Mouse (Mus musculus) B cell, adult 2 months (primary cell): ENCODE measurements around the gene Alg11.

Experiments used
- DNase-seq, 2 experiments: peaks; one replicate each; pipeline ENCODE4 v3.0.0; 2022

The Alg11 gene

DNA sequence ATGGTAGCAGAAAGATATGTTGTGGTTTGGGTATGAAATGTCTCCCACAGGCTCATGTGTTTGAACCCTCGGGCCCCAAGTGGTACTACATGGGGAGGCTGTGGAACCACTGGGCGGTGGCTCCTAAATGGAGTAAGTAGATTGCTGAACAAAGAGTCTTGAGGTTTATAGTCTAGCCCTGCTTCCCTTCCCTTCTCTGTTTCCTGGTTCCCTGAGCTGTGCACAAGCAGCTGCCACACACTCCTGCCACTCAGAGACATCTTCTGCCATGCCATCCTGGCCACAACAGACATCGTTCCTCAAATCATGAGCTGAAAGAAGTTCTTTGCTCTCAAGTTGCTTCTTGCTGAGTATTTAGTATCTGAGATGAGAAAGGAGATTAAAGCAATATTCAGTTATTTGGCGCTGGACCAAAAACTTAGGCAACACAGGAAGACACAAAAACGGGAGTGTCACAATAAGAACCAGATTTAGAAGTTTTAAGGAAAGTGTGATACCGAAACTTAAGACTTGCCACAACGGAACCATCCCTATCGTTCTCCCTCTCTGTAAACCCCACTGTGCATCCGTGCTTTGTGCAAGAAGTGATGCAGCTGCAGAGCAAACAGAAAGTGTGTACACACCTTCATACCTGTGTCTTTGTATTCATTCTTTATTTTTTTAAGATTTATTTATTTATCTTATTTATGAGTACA, 18.9 kb downstream of the Alg11 start:
- no peak for DNase-seq

DNA sequence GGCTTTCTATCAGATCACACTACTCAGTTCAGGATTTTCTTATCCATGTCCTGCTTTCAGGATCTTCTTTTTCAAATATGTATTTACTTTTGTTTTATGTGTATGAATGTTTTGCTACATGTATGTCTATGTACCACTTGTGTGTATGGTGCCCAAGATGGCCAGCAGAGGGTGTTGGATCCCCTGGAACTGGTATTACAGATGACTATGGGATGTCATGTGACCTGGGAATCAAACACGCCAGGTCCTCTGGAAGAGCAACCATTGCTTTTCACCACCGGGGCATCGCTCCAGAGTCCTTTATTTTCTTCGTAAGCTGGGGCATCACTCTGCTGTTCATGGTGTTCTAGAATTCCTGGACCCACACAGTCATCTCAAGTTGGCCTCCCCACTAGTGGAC, 28.7 kb downstream of the Alg11 start:
- DNase-seq: no peak

DNA sequence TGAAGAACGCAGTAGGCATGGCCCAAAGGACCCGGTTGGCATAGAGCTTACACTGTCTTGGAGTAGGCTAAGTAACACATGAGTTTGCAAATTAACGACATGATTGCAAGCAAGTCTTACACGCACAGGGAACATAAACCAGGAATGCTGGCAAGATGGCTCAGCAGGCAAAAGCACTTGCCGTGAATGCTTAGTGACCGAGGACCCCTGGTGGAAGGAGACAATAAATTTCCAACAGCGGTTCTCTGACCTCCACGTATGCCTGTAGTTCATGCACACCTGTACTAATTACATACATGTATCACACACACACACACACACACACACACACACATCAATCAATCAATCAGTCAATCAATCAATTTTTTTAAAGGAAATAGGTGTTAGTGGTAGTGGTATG, 31.0 kb downstream of the Alg11 start:
- DNase-seq: no peak

DNA sequence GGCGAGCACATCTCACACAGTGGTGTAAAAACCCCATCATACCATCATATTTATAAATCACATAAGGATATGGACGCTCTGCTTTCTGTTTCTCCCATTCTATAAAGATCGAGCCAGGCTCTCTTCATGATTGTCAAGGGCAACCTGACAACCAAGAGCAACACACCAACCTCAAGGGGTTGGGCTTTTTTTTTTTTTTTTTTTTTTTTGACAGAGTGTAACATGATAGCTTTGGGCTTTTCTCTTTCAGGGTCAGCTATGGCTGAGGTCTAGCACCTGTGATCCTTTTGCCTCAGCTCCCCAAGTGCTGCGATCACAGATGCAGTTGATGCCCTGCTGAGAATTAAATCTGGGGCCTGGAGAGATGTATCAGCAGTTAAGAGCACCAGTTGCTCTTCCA, 46.5 kb downstream of the Alg11 start:
- DNase-seq: no peak
